Mouse (Mus musculus) ES-E14 (cell line): ENCODE measurements around the gene Dock7.

Experiments used
- CHD2 ChIP-seq: IDR thresholded peaks from 2 replicates; pipeline ENCODE4 v1.6.1; 2014; ENCODE audit warnings: mild to moderate bottlenecking, low read depth, low read length, inconsistent platforms
- MAFK ChIP-seq: IDR thresholded peaks from 2 replicates; pipeline ENCODE4 v1.6.1; 2014; ENCODE audit warnings: mild to moderate bottlenecking, low read depth, low read length, inconsistent platforms; ENCODE audit not compliant: insufficient read depth
- ZC3H11A ChIP-seq: IDR thresholded peaks from 2 replicates; pipeline ENCODE4 v1.6.1; 2012; ENCODE audit warnings: low read depth, mild to moderate bottlenecking, inconsistent platforms, low read length, borderline replicate concordance

GRCm38 (mm10) chr4:99083862-99084261, 36.9 kb downstream of the Dock7 start:
- TF ChIP-seq ZC3H11A (no peak), MAFK (no peak), CHD2 (no peak)
